Mouse (Mus musculus): Measurements from ENCODE around the gene 1700016H13Rik. TPM values are rescaled to one million over a fixed set of nuclear protein-coding genes. Genes with fewer than 3 reads are reported as not detected.

The 1700016H13Rik gene
- polyA plus RNA-seq, 1 experiment from 2014 or later = not detected

GRCm38 (mm10) chr5:103665876-103666275 lies 10.1 kb upstream of the 1700016H13Rik start:
- no peak overlapping the region for H3K4me3 ChIP-seq
- no peak overlapping the region for H3K4me2 ChIP-seq (replicated peaks)
- H3K27ac ChIP-seq = no peak overlapping the region
- H3K4me1 ChIP-seq = no peaks in the 10 kb centered on the region
- no peaks in the 10 kb centered on the region for H3K36me3 ChIP-seq
- H3K9ac ChIP-seq = no peak overlapping the region
- H3K27me3 ChIP-seq = peaks cover under 1% of the 10 kb centered on the region; the same call in 1 of the 2 replicates
- no peaks in the 10 kb centered on the region for H3K9me3 ChIP-seq
- ATAC-seq (ENCODE audit: low FRiP score, low read depth) = no peak
- WGBS = 83% methylated on average over 2 of the region's 2 CpGs

GRCm38 (mm10) chr5:103664932-103665331 lies 9.1 kb upstream of the 1700016H13Rik start:
- no peak for ATAC-seq (ENCODE audit: low FRiP score, low read depth)
- no peaks in the 10 kb centered on the region for H3K9me3 ChIP-seq
- H3K4me1 ChIP-seq = no peaks in the 10 kb centered on the region
- no peak overlapping the region for H3K4me2 ChIP-seq (replicated peaks)
- no peak overlapping the region for H3K9ac ChIP-seq
- H3K36me3 ChIP-seq = no peaks in the 10 kb centered on the region
- no peaks in the 10 kb centered on the region for H3K27me3 ChIP-seq
- no peak overlapping the region for H3K27ac ChIP-seq
- 77% methylated on average over 9 of the region's 9 CpGs for WGBS
- no peak overlapping the region for H3K4me3 ChIP-seq

GRCm38 (mm10) chr5:103659571-103659970 lies 3.8 kb upstream of the 1700016H13Rik start:
- WGBS = 46% methylated on average over 3 of the region's 3 CpGs
- H3K4me3 ChIP-seq = no peak overlapping the region

GRCm38 (mm10) chr5:103658921-103659320 lies 3.1 kb upstream of the 1700016H13Rik start:
- peaks cover 16% of the 10 kb centered on the region; the same call in 1 of the 2 replicates for H3K27me3 ChIP-seq
- H3K9me3 ChIP-seq = no peaks in the 10 kb centered on the region
- H3K27ac ChIP-seq = no peak overlapping the region
- H3K4me3 ChIP-seq = no peak overlapping the region
- H3K4me2 ChIP-seq (replicated peaks) = no peak overlapping the region
- no peak for ATAC-seq (ENCODE audit: low FRiP score, low read depth)
- no peaks in the 10 kb centered on the region for H3K4me1 ChIP-seq
- no peak overlapping the region for H3K9ac ChIP-seq
- H3K36me3 ChIP-seq = no peaks in the 10 kb centered on the region
- WGBS = 69% methylated on average over 5 of the region's 5 CpGs

More at GRCm38 (mm10) chr5:103659571-103659970, 3.8 kb upstream of the 1700016H13Rik start:
- H3K27me3 ChIP-seq = peaks cover 16% of the 10 kb centered on the region; the same call in 1 of the 2 replicates
- no peak overlapping the region for H3K27ac ChIP-seq
- H3K4me2 ChIP-seq (replicated peaks) = no peak overlapping the region
- no peaks in the 10 kb centered on the region for H3K9me3 ChIP-seq
- no peaks in the 10 kb centered on the region for H3K4me1 ChIP-seq
- H3K36me3 ChIP-seq = no peaks in the 10 kb centered on the region
- H3K9ac ChIP-seq = no peak overlapping the region
- ATAC-seq (ENCODE audit: low FRiP score, low read depth) = no peak

GRCm38 (mm10) chr5:103654780-103655179 lies 1.0 kb downstream of the 1700016H13Rik start:
- 0 out of 2 replicates have a peak, but pooled peaks cover 2% of the 10 kb centered on the region for H3K9me3 ChIP-seq
- H3K36me3 ChIP-seq = no peaks in the 10 kb centered on the region
- H3K4me2 ChIP-seq (replicated peaks) = peak overlapping the region; percentile 99
- H3K9ac ChIP-seq = no peak overlapping the region
- H3K4me3 ChIP-seq = peak overlapping the region; percentile 59
- H3K27me3 ChIP-seq = peaks cover 16% of the 10 kb centered on the region; the same call in 1 of the 2 replicates
- no peak overlapping the region for H3K27ac ChIP-seq
- no peaks in the 10 kb centered on the region for H3K4me1 ChIP-seq
- no peak for ATAC-seq (ENCODE audit: low FRiP score, low read depth)
- WGBS = 50% methylated on average over 4 of the region's 4 CpGs

- Histone ChIP-seq H3K9me3 (0 out of 2 replicates have a peak, but pooled peaks cover 2% of the 10 kb centered on the region), H3K4me1 (no peaks in the 10 kb centered on the region), H3K27ac (no peak overlapping the region), H3K36me3 (no peaks in the 10 kb centered on the region), H3K4me3 (no peak overlapping the region), H3K9ac (no peak overlapping the region), H3K27me3 (peaks cover 16% of the 10 kb centered on the region; the same call in 1 of the 2 replicates), H3K4me2 (replicated peaks) (no peak overlapping the region)
- 25% methylated on average over 6 of the region's 6 CpGs for WGBS
- ATAC-seq (ENCODE audit: low FRiP score, low read depth) = no peak
These were observed 1.6 kb downstream of the 1700016H13Rik start for GRCm38 (mm10) chr5:103654225-103654624.

GRCm38 (mm10) chr5:103647320-103647719 lies 8.5 kb downstream of the 1700016H13Rik start:
- no peak overlapping the region for H3K4me2 ChIP-seq (replicated peaks)
- no peak overlapping the region for H3K4me3 ChIP-seq
- H3K36me3 ChIP-seq = no peaks in the 10 kb centered on the region
- no peaks in the 10 kb centered on the region for H3K4me1 ChIP-seq
- H3K27me3 ChIP-seq = no peaks in the 10 kb centered on the region
- no peak overlapping the region for H3K9ac ChIP-seq
- H3K9me3 ChIP-seq = 0 out of 2 replicates have a peak, but pooled peaks cover 2% of the 10 kb centered on the region
- no peak overlapping the region for H3K27ac ChIP-seq
- ATAC-seq (ENCODE audit: low FRiP score, low read depth) = no peak
- WGBS = 83% methylated on average over 3 of the region's 3 CpGs

- Histone ChIP-seq H3K4me2 (replicated peaks) (no peak overlapping the region), H3K36me3 (no peaks in the 10 kb centered on the region), H3K4me3 (no peak overlapping the region), H3K9ac (no peak overlapping the region), H3K4me1 (no peaks in the 10 kb centered on the region), H3K27me3 (no peaks in the 10 kb centered on the region), H3K27ac (no peak overlapping the region), H3K9me3 (no peaks in the 10 kb centered on the region)
- ATAC-seq (ENCODE audit: low FRiP score, low read depth) = no peak
- 95% methylated on average over 1 of the region's 1 CpGs for WGBS
These were observed 11.6 kb downstream of the 1700016H13Rik start for GRCm38 (mm10) chr5:103644167-103644566.

- H3K27me3 ChIP-seq = no peaks in the 10 kb centered on the region
- WGBS = 81% methylated on average over 2 of the region's 2 CpGs
- H3K36me3 ChIP-seq = no peaks in the 10 kb centered on the region
- no peak overlapping the region for H3K27ac ChIP-seq
- no peak overlapping the region for H3K9ac ChIP-seq
- H3K9me3 ChIP-seq = no peaks in the 10 kb centered on the region
- H3K4me2 ChIP-seq (replicated peaks) = no peak overlapping the region
- ATAC-seq (ENCODE audit: low FRiP score, low read depth) = no peak
- H3K4me3 ChIP-seq = no peak overlapping the region
- H3K4me1 ChIP-seq = no peaks in the 10 kb centered on the region
These were observed 18.6 kb downstream of the 1700016H13Rik start for GRCm38 (mm10) chr5:103637162-103637561.

- Histone ChIP-seq H3K4me3 (no peak overlapping the region), H3K27me3 (no peaks in the 10 kb centered on the region; the same call in 1 of the 2 replicates), H3K4me1 (peaks cover 17% of the 10 kb centered on the region), H3K9ac (no peak overlapping the region), H3K9me3 (no peaks in the 10 kb centered on the region), H3K4me2 (replicated peaks) (no peak overlapping the region), H3K27ac (no peak overlapping the region), H3K36me3 (no peaks in the 10 kb centered on the region)
- WGBS = 67% methylated on average over 9 of the region's 9 CpGs
- no peak for ATAC-seq (ENCODE audit: low FRiP score, low read depth)
These were observed 25.8 kb downstream of the 1700016H13Rik start for GRCm38 (mm10) chr5:103629854-103630580.

- ATAC-seq (ENCODE audit: low FRiP score, low read depth) = peak; percentile 61; the same call in 1 of the 2 replicates
- no peak within 1 kb of the TSS for H3K4me3 ChIP-seq
- peak within 1 kb of the TSS; percentile 26; the same call in 1 of the 2 replicates for H3K4me2 ChIP-seq (replicated peaks)
- H3K9me3 ChIP-seq = no peaks in the 10 kb centered on the region
- H3K9ac ChIP-seq = no peak within 1 kb of the TSS
- H3K36me3 ChIP-seq = no peaks in the 10 kb centered on the region
- no peaks in the 10 kb centered on the region; the same call in 1 of the 2 replicates for H3K27me3 ChIP-seq
- 46% methylated on average over 17 of the region's 17 CpGs for WGBS
- H3K4me1 ChIP-seq = peaks cover 17% of the 10 kb centered on the region
- no peak within 1 kb of the TSS for H3K27ac ChIP-seq
These were observed 26.6 kb downstream of the 1700016H13Rik start, which contains the start of gene Slc10a6 for GRCm38 (mm10) chr5:103629111-103629764. TSS of gene Slc10a6 (minus strand) at chr5:103629403.

- Histone ChIP-seq H3K9ac (no peak overlapping the region), H3K4me2 (replicated peaks) (no peak overlapping the region), H3K36me3 (no peaks in the 10 kb centered on the region), H3K9me3 (no peaks in the 10 kb centered on the region), H3K4me3 (no peak overlapping the region), H3K27ac (no peak overlapping the region), H3K27me3 (no peaks in the 10 kb centered on the region; the same call in 1 of the 2 replicates), H3K4me1 (peaks cover 17% of the 10 kb centered on the region)
- no peak for ATAC-seq (ENCODE audit: low FRiP score, low read depth)
- 78% methylated on average over 6 of the region's 6 CpGs for WGBS
These were observed 27.3 kb downstream of the 1700016H13Rik start for GRCm38 (mm10) chr5:103628499-103628898.

Measured in limb, embryonic 13.5 days (tissue).